Mouse (Mus musculus): Measurements from ENCODE around the gene Espnl.

DNA sequence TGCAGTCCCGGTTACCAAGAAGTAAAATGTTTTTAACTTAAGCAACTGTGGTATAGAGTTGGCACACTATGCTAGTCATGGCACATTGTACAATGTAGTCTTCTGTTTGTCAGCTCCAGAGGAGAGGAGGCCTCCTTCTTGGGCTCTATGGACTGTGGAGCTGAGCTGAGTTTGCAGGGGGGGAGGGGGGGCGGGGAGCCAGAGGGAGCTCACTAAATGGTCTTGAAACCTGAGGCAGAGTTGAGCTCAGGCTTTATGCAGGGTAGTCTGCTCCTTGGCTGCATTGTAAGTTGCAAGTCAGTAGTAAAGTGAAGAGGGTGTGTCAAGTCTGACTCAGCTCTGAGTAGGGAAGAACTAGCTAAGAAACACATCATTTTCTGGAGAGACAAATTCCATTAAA, 49.6 kb upstream of the Espnl start:
- TF ChIP-seq CTCF (IDR thresholded peaks at IDR 0.05; ENCODE audit: extremely low read depth, insufficient read depth, insufficient read length, insufficient replicate concordance), result no peak
- TF ChIP-seq POLR2A (IDR thresholded peaks at IDR 0.05; ENCODE audit: low read depth, low read length), result no peak
